Mouse (Mus musculus): ENCODE results near the gene Ube3b. TPM values are rescaled to one million over a fixed set of nuclear protein-coding genes. Genes with fewer than 3 reads are reported as not detected.

Gene Ube3b
- polyA plus RNA-seq (2012; ENCODE audit: low replicate concordance), result 50.0 and 121 TPM in 2 replicates

DNA sequence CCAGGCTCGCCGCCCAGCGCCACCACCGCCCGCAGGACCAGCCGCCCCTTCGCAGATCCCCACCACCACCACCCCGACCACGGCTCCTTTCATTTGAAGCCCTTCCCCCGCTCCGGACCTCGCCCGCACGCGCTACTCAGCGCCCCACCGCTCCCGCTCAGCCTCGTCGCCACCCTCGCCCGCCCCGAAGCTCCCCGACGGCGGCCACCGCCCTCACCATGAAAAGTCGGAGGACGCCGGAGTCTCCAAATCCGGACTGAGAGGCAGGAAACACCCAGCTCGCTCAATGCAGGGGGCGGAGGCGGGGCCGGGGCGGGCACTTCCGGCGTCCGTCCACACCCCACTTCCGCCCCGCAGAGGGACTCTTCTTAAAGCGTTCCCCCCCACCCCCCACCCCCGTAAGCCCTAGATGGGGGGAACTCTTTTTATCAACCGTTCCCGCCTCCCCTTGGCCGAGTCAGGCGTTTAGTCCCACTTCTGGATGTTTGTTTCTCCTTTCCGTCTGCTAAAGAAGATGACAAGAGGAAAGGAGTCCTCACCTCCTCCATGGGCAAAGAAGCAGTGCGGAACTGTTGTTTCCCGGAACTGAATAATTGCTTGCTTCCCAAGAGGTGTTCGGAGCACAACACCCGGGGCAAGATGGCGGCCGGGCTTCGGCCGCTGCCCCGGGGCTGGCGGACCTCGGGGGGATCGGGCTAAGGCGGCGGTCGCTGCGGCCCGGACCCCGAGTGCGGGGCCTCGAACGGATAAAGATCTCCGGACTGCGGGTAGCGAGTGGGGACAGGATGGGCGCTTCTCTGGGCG is at the start of gene Ube3b, which contains the start of gene Kctd10:
Gene Ube3b, plus strand, starts transcription at position 399 of the 804 bp plus-strand sequence.
Gene Kctd10, minus strand, starts transcription at position 300 of the 804 bp plus-strand sequence.

DNA sequence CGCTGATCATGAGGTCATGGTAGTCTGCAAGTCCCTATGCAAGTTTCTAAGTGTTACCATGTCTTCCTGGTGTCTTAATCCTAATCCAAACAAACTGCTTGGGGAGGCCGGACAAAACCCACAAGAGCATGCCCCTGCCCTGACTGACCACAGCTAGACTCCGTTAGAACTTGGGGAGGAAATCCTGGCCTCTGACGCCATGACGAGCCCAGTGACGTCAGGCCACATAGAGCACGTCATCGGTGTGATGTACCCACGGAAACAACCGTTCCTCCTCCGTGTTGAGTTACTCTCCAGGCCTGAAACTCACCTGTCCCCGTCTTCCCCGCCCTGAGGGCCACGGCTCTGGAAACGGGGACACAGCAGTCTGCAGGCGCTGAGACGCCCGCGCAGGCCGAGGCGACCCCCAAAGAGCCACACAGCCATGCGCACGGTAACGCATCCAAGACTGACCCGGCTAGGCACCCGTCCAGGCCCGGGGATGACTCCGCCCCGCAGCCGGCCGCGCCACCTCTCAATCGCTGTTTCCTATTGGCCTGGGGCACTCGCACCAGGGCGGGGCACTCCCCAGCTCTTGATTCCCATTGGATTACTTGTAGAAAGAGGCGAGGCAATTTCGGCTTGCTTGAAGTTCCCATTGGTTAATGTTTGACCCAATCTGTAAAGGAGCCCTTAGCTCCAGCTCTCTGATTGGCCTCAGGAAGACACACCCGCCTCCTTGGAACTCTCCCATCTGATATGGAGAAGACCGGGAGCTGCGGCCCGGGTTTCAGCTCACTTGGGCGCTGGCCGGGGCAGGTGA is 63.4 kb downstream of the Ube3b start, which contains the start of the genes Mmab and Mvk:
Gene Mmab, minus strand, starts transcription at position 495 of the 802 bp plus-strand sequence.
Gene Mvk, plus strand, starts transcription at position 704 of the 802 bp plus-strand sequence.

Other genes starting within 250 kb of the Ube3b start
- 3.2 and 3.8 TPM in 2 replicates for gene Acacb, start 234.1 kb upstream of the Ube3b start, polyA plus RNA-seq (2012; ENCODE audit: low replicate concordance)
- not detected in 2 replicates for gene Foxn4, start 106.8 kb upstream of the Ube3b start, polyA plus RNA-seq (2012; ENCODE audit: low replicate concordance)
- 0.89 and 1.0 TPM in 2 replicates for gene Myo1h, start 91.4 kb upstream of the Ube3b start, polyA plus RNA-seq (2012; ENCODE audit: low replicate concordance)
- gene Kctd10, start 99 bp upstream of the Ube3b start, polyA plus RNA-seq (2012; ENCODE audit: low replicate concordance), result 80.5 and 160 TPM in 2 replicates
- 7.9 and 21.6 TPM in 2 replicates for gene Mmab, start 63.5 kb downstream of the Ube3b start, polyA plus RNA-seq (2012; ENCODE audit: low replicate concordance)
- 16.9 and 33.9 TPM in 2 replicates for gene Mvk, start 63.7 kb downstream of the Ube3b start, polyA plus RNA-seq (2012; ENCODE audit: low replicate concordance)
- gene Fam222a, start 187.4 kb downstream of the Ube3b start, polyA plus RNA-seq (2012; ENCODE audit: low replicate concordance), result 13.4 and 20.8 TPM in 2 replicates

Data from hematopoietic multipotent progenitor cell, adult 10-12 weeks (in vitro differentiated cells).